Mouse (Mus musculus): ENCODE measurements around the gene Mettl25.

Mettl25 gene

DNA sequence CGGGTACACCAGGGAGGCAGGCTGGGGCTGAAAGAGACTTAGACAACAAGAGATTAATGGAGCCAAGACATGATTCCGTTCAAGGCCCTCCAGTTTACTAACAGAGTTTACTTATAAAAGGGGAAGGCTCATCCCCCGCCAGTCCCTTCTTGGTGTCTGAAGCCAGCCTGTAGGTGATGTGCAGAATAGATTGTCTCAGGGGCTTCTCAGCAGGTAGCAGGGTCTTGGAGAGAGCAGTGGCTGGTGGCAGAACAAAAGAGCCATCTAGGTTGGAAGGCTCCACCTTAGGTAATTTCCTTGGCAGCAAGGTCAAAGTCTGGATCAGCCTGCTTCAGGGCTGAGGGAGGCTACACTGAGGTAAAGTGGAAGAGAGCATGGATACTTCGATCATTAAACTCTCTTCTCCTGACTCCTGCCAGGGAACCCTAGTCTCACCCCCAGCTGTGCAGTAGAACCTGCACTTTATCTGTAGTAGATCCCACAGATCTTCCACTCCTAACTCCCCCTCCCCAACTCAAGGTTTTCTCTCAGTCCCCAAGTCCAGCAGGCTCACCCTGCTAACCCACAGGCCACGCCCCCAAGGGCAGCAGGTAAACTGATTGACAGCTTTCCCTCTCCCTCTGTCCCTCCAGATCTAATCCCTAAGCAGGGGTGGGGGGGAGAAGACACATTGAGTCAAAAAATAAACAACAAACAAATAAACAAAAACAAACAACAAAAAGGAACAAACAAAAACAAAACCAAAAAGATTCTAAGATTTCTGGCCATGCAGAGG, 87.2 kb downstream of the Mettl25 start:
- no peak for DNase-seq (ENCODE audit: low read depth, low spot score)

- DNase-seq (ENCODE audit: low read depth, low spot score): no peak
These were observed 95.2 kb downstream of the Mettl25 start for GRCm38 (mm10) chr10:105746019-105746418.

DNA sequence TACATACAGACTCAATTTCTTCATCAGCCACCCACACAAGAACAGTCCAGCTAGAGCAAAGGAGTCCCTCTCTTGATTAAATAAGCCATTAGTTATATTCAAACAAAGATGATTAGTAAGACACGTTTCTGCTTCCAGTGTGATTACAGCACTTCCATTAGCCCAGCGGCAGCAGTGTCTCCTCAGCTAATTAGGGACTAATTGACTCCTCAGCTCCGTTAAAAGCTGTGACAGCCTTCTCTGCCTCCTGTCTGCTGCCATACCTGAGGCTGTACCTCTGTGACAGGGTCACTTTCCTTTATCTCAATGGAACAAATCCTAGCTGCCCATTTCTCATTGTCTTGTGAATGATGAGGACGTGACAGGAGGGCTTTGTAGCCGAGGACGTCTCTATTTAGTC, 99.4 kb downstream of the Mettl25 start:
- DNase-seq (ENCODE audit: low read depth, low spot score): no peak

DNA sequence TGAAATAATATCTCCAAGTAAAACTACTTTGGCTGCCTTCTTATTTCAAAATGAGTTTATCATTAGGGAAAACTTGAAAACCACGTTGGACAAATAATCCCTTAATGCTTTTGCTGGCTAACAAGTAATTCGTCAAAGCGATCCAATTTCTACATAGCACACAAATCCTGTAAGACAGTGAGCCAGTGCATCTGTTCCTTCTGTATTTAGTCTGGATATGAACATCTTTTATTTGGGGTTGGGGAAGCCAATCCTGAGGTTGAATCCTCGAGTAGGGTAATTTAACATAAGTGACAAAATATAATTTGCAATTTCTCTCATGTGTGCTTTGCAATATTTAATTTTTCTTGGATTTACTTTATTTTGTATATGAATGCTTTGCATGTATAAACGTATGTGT, 102.2 kb downstream of the Mettl25 start:
- DNase-seq (ENCODE audit: low read depth, low spot score): no peak

DNA sequence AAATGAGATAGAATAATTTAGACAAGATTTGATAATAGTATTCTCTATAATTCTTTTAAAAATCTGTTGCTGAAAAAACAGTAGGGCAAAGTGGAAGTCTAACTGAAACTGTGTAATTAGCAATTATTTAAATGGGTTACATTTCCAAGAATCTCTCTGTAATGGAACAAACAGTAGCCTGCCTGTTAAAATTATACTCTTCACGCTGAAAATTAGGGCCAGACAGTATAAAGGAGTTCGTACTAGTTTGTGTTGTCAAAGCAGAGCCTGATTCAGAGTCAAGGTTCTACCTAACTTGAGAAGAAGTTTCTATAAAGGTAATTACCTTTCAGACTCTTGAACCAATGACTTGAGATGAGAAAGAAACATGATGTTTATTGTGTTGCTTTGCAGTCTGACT, 113.4 kb downstream of the Mettl25 start:
- no peak for DNase-seq (ENCODE audit: low read depth, low spot score)

DNA sequence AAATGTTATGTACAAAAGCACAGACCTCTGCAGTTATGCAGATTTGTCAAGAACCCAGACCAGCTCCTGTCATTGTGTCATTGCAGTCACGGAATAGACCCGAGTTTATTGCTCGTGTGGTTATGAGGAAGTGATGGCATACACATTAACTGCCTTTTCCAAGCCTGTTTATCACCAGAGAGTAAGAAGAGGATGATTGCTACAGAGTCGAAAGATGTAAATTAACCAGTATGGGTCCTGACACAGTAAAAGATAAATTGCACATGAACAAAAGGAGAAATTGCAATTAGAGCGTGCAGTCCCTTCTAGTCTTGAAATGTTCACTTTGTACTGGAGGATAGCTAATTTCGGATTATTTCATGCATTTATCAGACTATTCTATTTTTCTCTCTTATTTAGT, 113.8 kb downstream of the Mettl25 start:
- DNase-seq (ENCODE audit: low read depth, low spot score): no peak

DNA sequence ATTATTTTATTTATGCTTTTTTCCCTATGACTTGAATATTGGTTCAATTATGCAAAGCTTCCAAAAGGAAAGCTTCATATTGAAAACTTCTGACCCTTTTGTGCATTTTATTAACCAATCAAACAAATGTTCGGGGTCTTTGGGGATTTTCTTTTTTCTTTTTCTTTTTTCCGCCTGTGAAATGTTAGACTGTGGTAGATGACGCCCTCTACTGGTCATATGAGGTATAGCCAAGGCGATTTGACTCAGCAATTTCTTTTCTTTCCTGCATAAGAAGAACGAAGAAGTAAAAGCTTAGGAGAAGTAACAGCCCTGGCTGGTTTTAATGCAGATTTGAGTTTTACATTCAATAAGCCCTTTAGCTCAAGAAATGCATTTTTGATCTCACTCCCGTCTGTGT, 126.3 kb downstream of the Mettl25 start:
- DNase-seq (ENCODE audit: low read depth, low spot score): peak; percentile 41

GRCm38 (mm10) chr10:105714366-105714765, 126.8 kb downstream of the Mettl25 start:
- DNase-seq (ENCODE audit: low read depth, low spot score): no peak

GRCm38 (mm10) chr10:105713222-105713621, 128.0 kb downstream of the Mettl25 start:
- no peak for DNase-seq (ENCODE audit: low read depth, low spot score)
